Mouse (Mus musculus) embryo, embryonic 11 days (tissue): ENCODE data around the gene Slc45a2.

Source experiments
- DNase-seq: peaks from one replicate; pipeline ENCODE4 v3.0.0-alpha.2; 2015

Gene Slc45a2

GRCm38 (mm10) chr15:11075726-11076361, 75.3 kb downstream of the Slc45a2 start:
- no peak for DNase-seq
